Mouse (Mus musculus) urinary bladder, adult 18-20 months (tissue): Measurements from ENCODE around the gene Smarca4.
A peak's percentile ranks its signal among the peaks of the same experiment; 100 is the strongest.

Experiments used
- DNase-seq, 2 experiments: peaks; one replicate each; pipeline ENCODE4 v3.0.0; 2022; ENCODE audit warnings: low spot score in 2 of 2, mixed read lengths in 2 of 2

The Smarca4 gene

GRCm38 (mm10) chr9:21751347-21751746 is 135.4 kb downstream of the Smarca4 start:
- no peak for DNase-seq

- DNase-seq, result peak in 1 of 2 experiments; percentile 56
These were observed 136.4 kb downstream of the Smarca4 start for GRCm38 (mm10) chr9:21752252-21752792.
